Mouse (Mus musculus) cerebellum, adult 2 months (tissue): Measurements from ENCODE around the gene Katnb1. TPM values are rescaled to one million over a fixed set of nuclear protein-coding genes. Genes with fewer than 3 reads are reported as not detected.

Source experiments
- DNase-seq, 2 experiments: peaks; one replicate each; pipeline ENCODE4 v3.0.0; 2021
- H3K27ac ChIP-seq: fragments of 200-500 bp; 2 replicates; pipeline ENCODE4 v1.5.1; 2012; ENCODE audit warnings: low read length, control low read depth, inconsistent platforms; ENCODE audit not compliant: insufficient read depth
- H3K27me3 ChIP-seq: fragments of 200-500 bp; 2 replicates; pipeline ENCODE4 v1.6.1; 2012; ENCODE audit warnings: inconsistent platforms, mild to moderate bottlenecking, low read length, moderate library complexity; ENCODE audit not compliant: control insufficient read depth, insufficient read depth
- H3K4me1 ChIP-seq: fragments of 200-500 bp; 2 replicates; pipeline ENCODE4 v1.6.1; 2011; ENCODE audit warnings: low read length; ENCODE audit not compliant: control insufficient read depth, insufficient read depth
- H3K4me3 ChIP-seq: fragments of 200-500 bp; replicated peaks from 2 replicates; pipeline ENCODE3; 2011; ENCODE audit warnings: mild to moderate bottlenecking, low read depth, low read length, control low read depth; ENCODE audit not compliant: insufficient read depth
- CTCF ChIP-seq: fragments of 200-500 bp; IDR thresholded peaks from 2 replicates; pipeline ENCODE4 v1.5.1; 2011; ENCODE audit warnings: low read depth, mild to moderate bottlenecking, control low read depth, low read length, moderate library complexity, borderline replicate concordance; ENCODE audit not compliant: insufficient read depth
- POLR2A ChIP-seq: fragments of 200-500 bp; IDR thresholded peaks from 2 replicates; pipeline ENCODE4 v1.6.1; 2011; ENCODE audit warnings: low read length, control low read depth, borderline replicate concordance; ENCODE audit not compliant: insufficient read depth
- WGBS: fragments of 180-500 bp; shearing (Covaris S2); methylation state at CpG from one replicate; pipeline ENCODE4 v1.1.7; 2018; 5-methylcytosine and 5-hydroxymethylcytosine counted together
- polyA plus RNA-seq: library from polyadenylated mRNA; depleted of rRNA; stranded (reverse); fragments of >200 nt; gene quantifications from 2 replicates; pipeline ENCODE4 v1.2.3, GENCODE M21; 2012; rRNA removed

The Katnb1 gene
- polyA plus RNA-seq, 1 experiment = 53.0 TPM

DNA sequence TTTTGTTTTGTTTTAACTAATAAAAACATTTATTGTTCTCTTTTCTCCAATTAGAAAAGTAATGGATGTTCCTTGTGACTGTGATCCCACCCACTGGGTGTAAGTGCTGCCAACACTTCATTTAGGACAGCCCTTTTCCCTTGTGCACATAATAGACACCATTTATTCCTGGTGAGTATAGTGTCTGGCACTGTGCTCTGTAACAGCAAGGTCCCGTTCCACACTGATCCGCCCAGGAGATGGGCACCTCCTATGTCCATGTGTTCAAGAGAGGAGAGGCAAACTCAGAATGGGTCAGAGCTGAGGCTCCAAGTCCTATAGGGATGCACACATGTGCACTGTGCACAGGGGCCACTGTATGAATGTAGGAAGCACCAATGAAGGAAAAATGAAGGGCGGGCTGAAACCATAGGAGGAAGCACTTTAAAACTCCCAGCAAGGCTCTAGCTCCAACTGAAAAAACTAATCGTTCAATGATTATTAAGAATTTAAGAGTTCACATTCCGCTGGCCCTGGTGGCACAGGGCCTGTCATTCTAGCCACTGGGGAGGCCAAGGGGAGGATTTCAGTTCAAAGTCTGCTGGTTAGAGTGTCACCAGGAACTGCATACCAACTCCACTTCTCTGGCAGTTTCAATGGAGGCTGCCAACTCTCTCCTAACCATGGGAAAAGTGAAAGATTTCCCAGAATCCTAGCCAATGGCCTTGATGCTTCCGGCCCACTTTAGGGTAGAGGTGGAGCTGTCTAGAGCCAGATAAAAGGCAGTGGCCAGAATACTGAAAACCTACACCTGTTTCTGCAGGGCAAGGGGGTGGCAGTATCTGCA is 63.0 kb downstream of the Katnb1 start:
- Histone ChIP-seq H3K4me3 (no peak overlapping the region), H3K4me1 (peaks cover 5% of the 10 kb centered on the region; the same call in 1 of the 2 replicates), H3K27ac (peak overlapping the region; percentile 8), H3K27me3 (no peaks in the 10 kb centered on the region)
- TF ChIP-seq CTCF = no peak
- TF ChIP-seq POLR2A = no peak
- DNase-seq = peak in 1 of 2 experiments; percentile 28
- WGBS = 65% methylated on average over 6 of the region's 6 CpGs

DNA sequence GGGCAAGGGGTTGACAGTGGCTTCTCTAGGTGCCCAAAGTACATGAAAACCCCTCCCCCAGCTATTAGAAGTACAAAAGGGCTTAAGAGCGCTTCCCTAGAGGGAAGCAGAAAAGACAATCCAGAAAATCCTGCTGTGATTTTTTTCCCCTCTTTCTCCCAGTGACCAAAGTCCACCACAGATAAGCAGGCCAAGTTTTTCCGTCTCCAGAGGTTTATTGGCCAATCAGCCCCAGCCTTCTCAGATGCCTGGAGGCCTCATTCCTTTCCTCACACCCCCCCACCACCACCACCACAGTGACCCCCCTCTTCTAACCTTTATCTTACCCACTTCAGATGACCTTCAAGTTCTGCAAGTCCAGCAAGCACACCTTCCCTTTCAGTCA is 63.6 kb downstream of the Katnb1 start:
- 76% methylated on average over 2 of the region's 2 CpGs for WGBS
- no peaks in the 10 kb centered on the region for H3K27me3 ChIP-seq
- no peak overlapping the region for H3K27ac ChIP-seq
- TF ChIP-seq CTCF (no peak), POLR2A (no peak)
- DNase-seq = no peak
- H3K4me1 ChIP-seq = peaks cover 7% of the 10 kb centered on the region
- no peak overlapping the region for H3K4me3 ChIP-seq

DNA sequence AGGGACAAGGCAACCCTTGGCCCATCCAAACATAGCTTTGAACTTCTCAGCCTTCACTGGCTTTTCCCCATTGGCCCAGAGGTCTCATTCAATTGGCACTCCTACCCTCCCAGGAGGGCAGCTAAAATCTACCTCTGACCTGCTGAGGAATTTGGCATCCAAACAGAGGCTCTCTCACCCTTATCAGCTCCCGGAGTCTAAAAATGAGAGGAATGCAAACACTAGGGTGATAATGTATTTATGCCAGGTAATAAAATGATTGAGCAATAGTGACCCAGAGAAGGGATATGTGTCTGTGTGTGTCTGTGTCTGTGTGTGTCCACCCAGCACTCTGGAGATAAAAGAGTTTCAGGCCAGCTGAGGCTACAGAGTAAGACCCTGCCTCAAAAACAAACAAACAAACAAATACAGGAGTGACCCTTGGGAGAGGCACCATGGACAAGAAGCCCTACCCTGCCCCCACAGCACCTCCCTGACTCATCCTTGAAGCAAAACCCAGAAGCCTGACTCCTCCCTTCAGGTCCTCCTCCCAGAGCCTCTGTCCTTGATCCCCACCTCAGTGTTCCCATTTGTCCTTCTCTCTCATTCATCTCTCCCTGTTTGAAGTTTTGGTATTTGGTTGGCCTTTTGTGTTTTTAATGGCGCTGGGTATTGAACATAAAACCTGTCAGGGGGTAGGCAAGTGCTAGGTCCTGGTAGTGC is 65.2 kb downstream of the Katnb1 start:
- H3K4me3 ChIP-seq = no peak overlapping the region
- DNase-seq = no peak
- peaks cover 8% of the 10 kb centered on the region for H3K4me1 ChIP-seq
- TF ChIP-seq CTCF = no peak
- no peak for TF ChIP-seq POLR2A
- no peak overlapping the region for H3K27ac ChIP-seq
- no peaks in the 10 kb centered on the region for H3K27me3 ChIP-seq
- WGBS = 76% methylated on average over 2 of the region's 2 CpGs

GRCm38 (mm10) chr8:95146846-95147245 is 65.9 kb downstream of the Katnb1 start:
- Histone ChIP-seq H3K27ac (no peak overlapping the region), H3K4me3 (no peak overlapping the region), H3K4me1 (peaks cover 8% of the 10 kb centered on the region), H3K27me3 (no peaks in the 10 kb centered on the region)
- no peak for DNase-seq
- WGBS = 96% methylated on average over 5 of the region's 5 CpGs
- TF ChIP-seq CTCF = no peak
- TF ChIP-seq POLR2A = no peak

DNA sequence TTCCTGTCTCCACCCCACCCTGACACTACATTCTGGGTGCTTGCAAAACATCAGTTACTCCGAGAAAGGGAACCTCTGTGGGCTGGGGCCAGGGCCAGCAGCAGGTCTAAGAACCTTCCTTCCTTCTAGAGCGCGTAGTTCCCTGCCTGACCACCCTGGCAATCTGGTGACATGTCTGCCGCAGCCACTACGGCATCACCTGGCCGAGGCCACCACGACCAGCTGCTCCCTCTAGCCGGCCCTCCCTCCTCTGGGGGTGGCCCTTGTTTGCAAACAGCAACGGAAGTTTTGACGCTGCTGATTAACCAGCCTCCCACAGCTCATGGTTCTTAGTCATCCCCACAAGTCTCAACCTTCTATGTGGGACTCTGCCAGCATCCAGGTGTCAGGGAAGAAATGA is 68.4 kb downstream of the Katnb1 start:
- Histone ChIP-seq H3K27me3 (no peaks in the 10 kb centered on the region), H3K27ac (no peak overlapping the region), H3K4me1 (peaks cover 3% of the 10 kb centered on the region; the same call in 1 of the 2 replicates), H3K4me3 (no peak overlapping the region)
- WGBS = 28% methylated on average over 10 of the region's 10 CpGs
- TF ChIP-seq CTCF (no peak), POLR2A (no peak)
- DNase-seq = no peak

GRCm38 (mm10) chr8:95150608-95151007 is 69.6 kb downstream of the Katnb1 start:
- Histone ChIP-seq H3K4me1 (peaks cover 3% of the 10 kb centered on the region; the same call in 1 of the 2 replicates), H3K4me3 (no peak overlapping the region), H3K27me3 (no peaks in the 10 kb centered on the region), H3K27ac (no peak overlapping the region)
- no peak for TF ChIP-seq POLR2A
- no peak for TF ChIP-seq CTCF
- DNase-seq = no peak
- WGBS = 85% methylated on average over 3 of the region's 3 CpGs

Other genes starting within 250 kb of the Katnb1 start
- 155 and 163 TPM in 2 replicates for gene Coq9, start 242.9 kb upstream of the Katnb1 start, polyA plus RNA-seq
- 58.2 and 58.4 TPM in 2 replicates for gene Ciapin1, start 242.8 kb upstream of the Katnb1 start, polyA plus RNA-seq
- gene Polr2c, start 223.7 kb upstream of the Katnb1 start, polyA plus RNA-seq = 154 and 166 TPM in 2 replicates
- 12.1 and 12.5 TPM in 2 replicates for gene Dok4, start 204.9 kb upstream of the Katnb1 start, polyA plus RNA-seq
- 3.0 and 3.2 TPM in 2 replicates for gene Ccdc102a, start 163.1 kb upstream of the Katnb1 start, polyA plus RNA-seq
- 0.06 and 0.08 TPM in 2 replicates for gene Adgrg5, start 157.5 kb upstream of the Katnb1 start, polyA plus RNA-seq
- gene Adgrg1, start 106.4 kb upstream of the Katnb1 start, polyA plus RNA-seq = 75.8 and 79.1 TPM in 2 replicates
- gene Adgrg3, start 63.5 kb upstream of the Katnb1 start, polyA plus RNA-seq = 0.16 and 0.25 TPM in 2 replicates
- gene Drc7, start 26.1 kb upstream of the Katnb1 start, polyA plus RNA-seq = 2.2 and 5.1 TPM in 2 replicates
- gene Kifc3, start 121.6 kb downstream of the Katnb1 start, polyA plus RNA-seq = 49.9 and 56.8 TPM in 2 replicates
- 0.41 and 0.54 TPM in 2 replicates for gene Cngb1, start 225.4 kb downstream of the Katnb1 start, polyA plus RNA-seq
- gene Tepp, start 229.4 kb downstream of the Katnb1 start, polyA plus RNA-seq = 0.18 and 0.89 TPM in 2 replicates